Mouse (Mus musculus) hindbrain, embryonic 11.5 days (tissue): ENCODE data around the gene Zfp592. TPM values are rescaled to one million over a fixed set of nuclear protein-coding genes. Genes with fewer than 3 reads are reported as not detected.

Experiments used
- ATAC-seq: fragments of 200-750 bp; cut with Nextera tagmentation; 2 replicates; pipeline ENCODE4 v1.8.0; 2017; ENCODE audit warnings: mild to moderate bottlenecking, moderate TSS enrichment, moderate library complexity; ENCODE audit not compliant: low FRiP score
- DNase-seq: peaks from one replicate; pipeline ENCODE4 v3.0.0-alpha.2; 2015; ENCODE audit warnings: low spot score
- H3K27ac ChIP-seq: fragments of 300-500 bp; sonication (generic); 2 replicates; pipeline ENCODE4 v1.5.1; 2014; ENCODE audit warnings: mild to moderate bottlenecking, low read depth, low read length
- H3K27me3 ChIP-seq: fragments of 300-500 bp; sonication (generic); 2 replicates; pipeline ENCODE4 v1.6.1; 2014; ENCODE audit warnings: mild to moderate bottlenecking, low read length, moderate library complexity, mixed read lengths; ENCODE audit not compliant: control insufficient read depth, insufficient read depth
- H3K36me3 ChIP-seq: fragments of 300-500 bp; sonication (generic); 2 replicates; pipeline ENCODE4 v1.6.1; 2014; ENCODE audit warnings: mild to moderate bottlenecking, low read length, moderate library complexity, mixed read lengths; ENCODE audit not compliant: control insufficient read depth, insufficient read depth
- H3K4me1 ChIP-seq: fragments of 300-500 bp; sonication (generic); replicated peaks from 2 replicates; pipeline ENCODE4 v1.6.1; 2014; ENCODE audit warnings: low read length, mixed read lengths; ENCODE audit not compliant: control insufficient read depth, insufficient read depth
- H3K4me2 ChIP-seq: fragments of 300-500 bp; sonication (generic); replicated peaks from 2 replicates; pipeline ENCODE4 v1.6.1; 2014; ENCODE audit warnings: mild to moderate bottlenecking, low read depth, low read length
- H3K4me3 ChIP-seq: fragments of 300-500 bp; sonication (generic); 2 replicates; pipeline ENCODE4 v1.5.1; 2014; ENCODE audit warnings: low read depth, low read length
- H3K9ac ChIP-seq: fragments of 300-500 bp; sonication (generic); 2 replicates; pipeline ENCODE4 v1.6.1; 2014; ENCODE audit warnings: low read depth, low read length
- H3K9me3 ChIP-seq: fragments of 300-500 bp; sonication (generic); 2 replicates; pipeline ENCODE4 v1.6.1; 2016; ENCODE audit warnings: low read length; ENCODE audit not compliant: control insufficient read depth
- WGBS: fragments of 180-500 bp; shearing (Covaris S2); extraction: QIAGEN DNeasy Blood & Tissue Kit; methylation state at CpG from one replicate; pipeline ENCODE4 v1.1.7; 2014; 5-methylcytosine and 5-hydroxymethylcytosine counted together
- polyA plus RNA-seq: library from polyadenylated mRNA; unstranded; fragments of >200 nt; fragmentation: Nextera tagmentation; extraction: Ambion mirVana; gene quantifications from 2 replicates; pipeline ENCODE4 v1.2.1, GENCODE M21; 2014

Gene Zfp592
- polyA plus RNA-seq, 1 experiment from 2014 or later: 12.2 TPM

- no peak overlapping the region for H3K4me3 ChIP-seq
- H3K36me3 ChIP-seq: no peaks in the 10 kb centered on the region
- H3K4me1 ChIP-seq: no peaks in the 10 kb centered on the region
- no peak overlapping the region for H3K27ac ChIP-seq
- ATAC-seq (no peak), DNase-seq (no peak)
- no peak overlapping the region for H3K9ac ChIP-seq
- 94% methylated on average over 2 of the region's 2 CpGs for WGBS
- H3K27me3 ChIP-seq: no peaks in the 10 kb centered on the region
- H3K4me2 ChIP-seq: no peak overlapping the region
- no peaks in the 10 kb centered on the region for H3K9me3 ChIP-seq
Observed at GRCm38 (mm10) chr7:80999536-80999935, 6.1 kb downstream of the Zfp592 start.

DNA sequence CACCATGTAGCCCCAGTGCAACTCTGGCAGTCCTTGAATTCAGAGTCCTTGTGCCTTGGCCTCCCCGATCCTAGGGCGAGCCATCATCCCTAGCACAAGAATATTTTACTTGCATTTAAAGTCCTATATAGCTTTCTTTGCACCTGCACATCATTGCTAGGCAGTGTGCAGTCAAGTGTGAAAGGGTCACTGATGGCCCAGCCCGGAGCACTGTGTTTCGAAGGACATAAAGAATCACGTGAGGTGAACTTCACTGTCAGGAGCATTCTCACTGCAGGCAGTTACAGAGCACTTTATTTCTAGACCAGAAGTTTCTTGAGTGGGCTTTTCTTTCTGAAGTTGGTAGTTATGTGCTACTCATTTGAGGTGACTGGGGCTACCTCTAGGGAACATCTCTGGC lies 8.4 kb downstream of the Zfp592 start:
- Histone ChIP-seq H3K9me3 (no peaks in the 10 kb centered on the region), H3K9ac (no peak overlapping the region), H3K4me3 (no peak overlapping the region), H3K27ac (no peak overlapping the region), H3K36me3 (no peaks in the 10 kb centered on the region), H3K27me3 (no peaks in the 10 kb centered on the region), H3K4me2 (no peak overlapping the region), H3K4me1 (no peaks in the 10 kb centered on the region)
- WGBS: 66% methylated on average over 5 of the region's 5 CpGs
- no peak for DNase-seq
- ATAC-seq: no peak

DNA sequence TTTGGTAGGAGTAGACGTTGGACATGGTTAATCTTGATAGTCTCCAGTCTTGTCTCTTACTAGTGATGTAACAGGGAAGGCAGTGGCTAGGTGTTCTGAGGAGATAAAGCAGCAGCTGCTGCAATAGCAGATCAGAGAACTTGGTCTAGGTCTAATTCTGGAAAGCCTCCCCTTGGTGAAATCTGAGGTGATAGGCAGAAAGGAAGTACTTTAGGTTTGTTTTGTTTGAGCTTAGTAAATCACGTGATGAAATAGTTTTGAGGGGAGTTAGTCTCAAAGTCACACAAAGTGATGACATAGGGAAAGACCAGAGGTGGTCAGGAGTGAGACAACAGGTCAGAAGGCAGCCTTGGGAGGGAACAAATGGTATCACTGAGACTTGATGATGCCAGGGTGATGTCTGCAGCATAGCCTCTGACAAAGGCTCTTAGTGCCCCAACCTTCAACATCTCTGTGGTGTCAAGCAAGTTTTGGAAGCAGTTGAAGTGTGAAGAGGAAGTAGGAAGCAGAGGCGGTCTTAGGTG lies 11.1 kb downstream of the Zfp592 start:
- H3K9ac ChIP-seq: no peak overlapping the region
- no peak overlapping the region for H3K27ac ChIP-seq
- WGBS: 81% methylated on average over 3 of the region's 3 CpGs
- H3K4me2 ChIP-seq: no peak overlapping the region
- no peak for ATAC-seq
- H3K9me3 ChIP-seq: no peaks in the 10 kb centered on the region
- H3K36me3 ChIP-seq: no peaks in the 10 kb centered on the region
- H3K27me3 ChIP-seq: no peaks in the 10 kb centered on the region
- H3K4me1 ChIP-seq: no peaks in the 10 kb centered on the region
- no peak for DNase-seq
- H3K4me3 ChIP-seq: no peak overlapping the region

- no peaks in the 10 kb centered on the region for H3K36me3 ChIP-seq
- H3K4me2 ChIP-seq: no peak overlapping the region
- no peak overlapping the region for H3K9ac ChIP-seq
- no peak for ATAC-seq
- WGBS: 71% methylated on average over 1 of the region's 1 CpGs
- no peak for DNase-seq
- H3K4me1 ChIP-seq: no peaks in the 10 kb centered on the region
- H3K4me3 ChIP-seq: no peak overlapping the region
- H3K27me3 ChIP-seq: no peaks in the 10 kb centered on the region
- H3K27ac ChIP-seq: no peak overlapping the region
- H3K9me3 ChIP-seq: no peaks in the 10 kb centered on the region
Observed at GRCm38 (mm10) chr7:81005969-81006368, 12.5 kb downstream of the Zfp592 start.

GRCm38 (mm10) chr7:81008285-81008684 lies 14.8 kb downstream of the Zfp592 start:
- no peak overlapping the region for H3K27ac ChIP-seq
- no peaks in the 10 kb centered on the region for H3K9me3 ChIP-seq
- no peaks in the 10 kb centered on the region for H3K27me3 ChIP-seq
- H3K9ac ChIP-seq: no peak overlapping the region
- no peaks in the 10 kb centered on the region for H3K36me3 ChIP-seq
- no peak for DNase-seq
- H3K4me2 ChIP-seq: no peak overlapping the region
- H3K4me1 ChIP-seq: no peaks in the 10 kb centered on the region
- H3K4me3 ChIP-seq: no peak overlapping the region
- 81% methylated on average over 3 of the region's 3 CpGs for WGBS
- ATAC-seq: no peak

DNA sequence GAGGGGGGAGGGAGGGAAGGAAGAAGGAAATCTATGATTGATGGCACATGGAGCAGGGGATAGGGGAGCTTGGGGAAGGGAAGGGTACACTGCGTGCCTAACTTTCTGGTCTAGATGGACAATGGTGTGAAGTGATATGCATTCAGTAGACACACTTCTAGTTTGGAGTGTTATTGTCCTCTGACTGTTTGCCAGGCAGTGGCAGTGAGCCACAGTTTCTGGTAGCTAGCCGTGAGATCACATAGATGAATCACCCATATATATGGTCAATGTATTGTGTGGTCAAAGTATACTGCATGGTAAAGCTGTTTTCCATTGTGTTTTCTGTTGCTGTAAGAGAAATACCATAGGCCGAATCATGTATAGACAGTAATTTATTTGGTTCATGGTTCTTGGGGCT lies 18.1 kb downstream of the Zfp592 start:
- WGBS: 94% methylated on average over 3 of the region's 3 CpGs
- H3K9me3 ChIP-seq: no peaks in the 10 kb centered on the region
- ATAC-seq: no peak

GRCm38 (mm10) chr7:81020307-81020706 lies 26.8 kb downstream of the Zfp592 start:
- no peaks in the 10 kb centered on the region for H3K4me1 ChIP-seq
- WGBS: 58% methylated on average over 11 of the region's 11 CpGs
- no peak overlapping the region for H3K27ac ChIP-seq

More for the DNA sequence above, 18.1 kb downstream of the Zfp592 start:
- Histone ChIP-seq H3K27ac (no peak overlapping the region), H3K4me2 (no peak overlapping the region), H3K36me3 (no peaks in the 10 kb centered on the region), H3K27me3 (no peaks in the 10 kb centered on the region), H3K9ac (no peak overlapping the region), H3K4me1 (no peaks in the 10 kb centered on the region), H3K4me3 (no peak overlapping the region)
- no peak for DNase-seq

DNA sequence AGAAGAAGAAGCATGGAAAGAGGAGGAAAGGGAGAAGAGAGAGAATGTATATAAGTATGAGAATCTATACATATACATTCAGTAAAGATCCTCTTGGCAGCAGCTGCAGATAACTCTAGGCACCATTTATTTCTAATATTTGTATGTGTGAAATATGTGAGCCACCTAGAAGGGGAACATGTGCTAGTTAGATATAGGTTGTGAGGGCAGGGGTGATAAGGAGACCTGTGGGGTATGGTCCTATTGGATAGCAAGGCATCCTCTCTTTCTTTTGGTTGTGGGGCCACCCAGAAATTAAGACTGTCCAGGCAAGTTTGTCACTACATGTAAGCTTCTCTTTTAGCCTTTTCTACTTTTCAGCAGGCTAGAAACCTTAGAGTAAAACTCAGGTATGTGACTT lies 29.2 kb downstream of the Zfp592 start:
- no peak overlapping the region for H3K9ac ChIP-seq
- H3K4me3 ChIP-seq: no peak overlapping the region
- H3K9me3 ChIP-seq: no peaks in the 10 kb centered on the region
- DNase-seq (no peak), ATAC-seq (no peak)
- no peak overlapping the region for H3K27ac ChIP-seq
- no peaks in the 10 kb centered on the region for H3K4me1 ChIP-seq
- H3K27me3 ChIP-seq: no peaks in the 10 kb centered on the region
- H3K4me2 ChIP-seq: no peak overlapping the region
- H3K36me3 ChIP-seq: 0 out of 2 replicates have a peak, but pooled peaks cover 7% of the 10 kb centered on the region

More at GRCm38 (mm10) chr7:81020307-81020706, 26.8 kb downstream of the Zfp592 start:
- H3K9me3 ChIP-seq: no peaks in the 10 kb centered on the region
- H3K4me2 ChIP-seq: no peak overlapping the region
- ATAC-seq: no peak
- H3K9ac ChIP-seq: no peak overlapping the region
- H3K4me3 ChIP-seq: no peak overlapping the region
- no peaks in the 10 kb centered on the region for H3K27me3 ChIP-seq
- H3K36me3 ChIP-seq: 0 out of 2 replicates have a peak, but pooled peaks cover 5% of the 10 kb centered on the region
- DNase-seq: no peak

- H3K9me3 ChIP-seq: no peaks in the 10 kb centered on the region
- 63% methylated on average over 5 of the region's 5 CpGs for WGBS
- H3K27ac ChIP-seq: no peak overlapping the region
- no peaks in the 10 kb centered on the region for H3K4me1 ChIP-seq
- no peaks in the 10 kb centered on the region for H3K27me3 ChIP-seq
- H3K4me2 ChIP-seq: no peak overlapping the region
- no peak for ATAC-seq
- H3K36me3 ChIP-seq: peaks cover 7% of the 10 kb centered on the region; the same call in 1 of the 2 replicates
- H3K4me3 ChIP-seq: no peak overlapping the region
- no peak overlapping the region for H3K9ac ChIP-seq
- peak; percentile 13 for DNase-seq
Observed at GRCm38 (mm10) chr7:81024118-81024517, 30.6 kb downstream of the Zfp592 start.
